Mouse (Mus musculus) ES-E14 (cell line): Measurements from ENCODE around the gene Ptprk. TPM values are rescaled to one million over a fixed set of nuclear protein-coding genes. Genes with fewer than 3 reads are reported as not detected.

Source experiments
- DNase-seq: peaks from one replicate; pipeline ENCODE4 v3.0.0-alpha.2; 2013; ENCODE audit warnings: low read depth, low spot score
- H3K27ac ChIP-seq: 2 replicates; pipeline ENCODE4 v1.5.1; 2012; ENCODE audit warnings: low read depth, mild to moderate bottlenecking, low read length, moderate library complexity, mixed read lengths; ENCODE audit not compliant: poor library complexity, insufficient read depth, severe bottlenecking
- H3K36me3 ChIP-seq: 2 replicates; pipeline ENCODE4 v1.6.1; 2012; ENCODE audit warnings: mild to moderate bottlenecking, low read length, moderate library complexity, mixed read lengths; ENCODE audit not compliant: control insufficient read depth, poor library complexity, insufficient read depth, severe bottlenecking
- H3K4me1 ChIP-seq, 2 experiments: fragments of 150-350 bp in 1 of 2; sonication (generic) in 1 of 2; 2 replicates each; pipeline ENCODE4 v1.6.1; 2012; ENCODE audit warnings: low read length in 2 of 2, mild to moderate bottlenecking in 1 of 2, mixed read lengths in 1 of 2; ENCODE audit not compliant: control insufficient read depth in 2 of 2, insufficient read depth in 2 of 2, poor library complexity in 1 of 2
- H3K4me3 ChIP-seq, 2 experiments: fragments of 150-350 bp in 1 of 2; sonication (generic) in 1 of 2; 2 replicates each; pipeline ENCODE4 v1.5.1; 2012; ENCODE audit warnings: low read length in 2 of 2, low read depth in 1 of 2, mild to moderate bottlenecking in 1 of 2, mixed read lengths in 1 of 2; ENCODE audit not compliant: insufficient read depth in 1 of 2, poor library complexity in 1 of 2, severe bottlenecking in 1 of 2
- H3K9ac ChIP-seq: 2 replicates; pipeline ENCODE4 v1.6.1; 2012; ENCODE audit warnings: low read depth, mild to moderate bottlenecking, low read length, mixed read lengths; ENCODE audit not compliant: poor library complexity, insufficient read depth, severe bottlenecking
- H3K9me3 ChIP-seq: fragments of 150-350 bp; sonication (generic); 2 replicates; pipeline ENCODE4 v1.6.1; 2012; ENCODE audit warnings: low read depth, mild to moderate bottlenecking, low read length; ENCODE audit not compliant: control insufficient read depth, insufficient read depth
- CHD2 ChIP-seq: IDR thresholded peaks from 2 replicates; pipeline ENCODE4 v1.6.1; 2014; ENCODE audit warnings: mild to moderate bottlenecking, low read depth, low read length, inconsistent platforms
- HCFC1 ChIP-seq: IDR thresholded peaks from 2 replicates; pipeline ENCODE4 v1.6.1; 2012; ENCODE audit warnings: low read length, inconsistent platforms, borderline replicate concordance; ENCODE audit not compliant: insufficient read depth
- MAFK ChIP-seq: IDR thresholded peaks from 2 replicates; pipeline ENCODE4 v1.6.1; 2014; ENCODE audit warnings: mild to moderate bottlenecking, low read depth, low read length, inconsistent platforms; ENCODE audit not compliant: insufficient read depth
- ZC3H11A ChIP-seq: IDR thresholded peaks from 2 replicates; pipeline ENCODE4 v1.6.1; 2012; ENCODE audit warnings: low read depth, mild to moderate bottlenecking, inconsistent platforms, low read length, borderline replicate concordance
- ZNF384 ChIP-seq: IDR thresholded peaks from 2 replicates; pipeline ENCODE4 v1.6.1; 2012; ENCODE audit warnings: low read depth, low read length, inconsistent platforms
- in situ Hi-C, 2 experiments: fragments of 600-800 bp; cut with MboI; formaldehyde crosslinking; loops; one replicate each; pipeline ENCODE4 v1.15.1; 2025; ENCODE audit warnings: low sequenced_read_pairs in 2 of 2, inconsistent platforms in 1 of 2; ENCODE audit not compliant: unreplicated experiment in 2 of 2
- total RNA-seq: library from RNA; depleted of rRNA; stranded (reverse); fragments of 300-350 nt; gene quantifications from 2 replicates; pipeline ENCODE4 v1.2.3, GENCODE M21; 2012

Ptprk gene
- total RNA-seq, 1 experiment = 67.0 TPM

DNA sequence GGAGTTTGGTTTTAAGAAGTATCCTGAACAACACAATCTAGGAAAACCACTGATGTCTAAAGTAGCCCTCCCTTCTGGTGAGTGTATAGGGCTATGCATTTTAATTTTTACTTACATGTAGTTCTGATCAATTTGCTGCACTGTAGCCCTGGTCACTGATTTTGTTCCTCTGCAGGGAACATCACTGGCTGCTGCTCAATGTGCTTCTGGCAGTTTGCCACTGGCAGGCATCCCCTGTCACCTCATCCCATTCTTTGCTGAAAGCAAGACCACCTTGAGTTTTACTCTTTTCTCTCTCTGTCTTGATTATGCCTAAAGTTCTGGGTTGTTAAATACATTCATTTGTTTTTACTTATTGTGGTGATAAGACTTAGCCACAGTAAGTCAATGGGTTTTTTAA is 90.1 kb downstream of the Ptprk start:
- no peak overlapping the region for H3K4me3 ChIP-seq
- H3K36me3 ChIP-seq = no peaks in the 10 kb centered on the region
- no peaks in the 10 kb centered on the region for H3K9me3 ChIP-seq
- no peaks in the 10 kb centered on the region for H3K4me1 ChIP-seq
- DNase-seq = no peak
- in situ Hi-C loops = no loop called here
- no peak overlapping the region for H3K9ac ChIP-seq
- no peak for TF ChIP-seq ZC3H11A
- TF ChIP-seq HCFC1 = no peak
- no peak for TF ChIP-seq ZNF384
- no peak for TF ChIP-seq CHD2
- TF ChIP-seq MAFK = no peak
- H3K27ac ChIP-seq = no peak overlapping the region

DNA sequence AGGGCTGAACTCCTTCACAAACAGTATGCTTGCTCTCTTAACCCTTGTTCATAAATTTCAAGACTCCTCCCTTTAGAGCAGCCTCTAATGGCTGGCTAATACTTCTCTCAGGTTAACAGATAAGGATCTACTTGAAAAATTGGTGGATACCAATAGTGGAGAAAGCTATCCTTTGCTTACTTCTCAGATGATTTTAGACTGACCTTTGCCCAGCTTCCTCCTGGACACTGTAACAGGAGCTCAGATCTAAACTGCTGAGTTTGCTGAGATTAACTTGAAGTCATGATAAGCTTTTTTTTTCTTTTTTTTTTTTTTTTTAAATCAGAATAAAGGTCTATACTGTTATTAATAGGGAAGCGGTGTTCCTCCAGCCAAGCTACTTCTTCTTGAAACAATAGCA is 92.0 kb downstream of the Ptprk start:
- Histone ChIP-seq H3K27ac (no peak overlapping the region), H3K9me3 (no peaks in the 10 kb centered on the region), H3K36me3 (no peaks in the 10 kb centered on the region), H3K4me3 (no peak overlapping the region), H3K9ac (no peak overlapping the region), H3K4me1 (no peaks in the 10 kb centered on the region)
- in situ Hi-C loops = no loop called here
- no peak for DNase-seq
- TF ChIP-seq CHD2 (no peak), ZNF384 (no peak), ZC3H11A (no peak), MAFK (no peak), HCFC1 (no peak)

- no peaks in the 10 kb centered on the region for H3K9me3 ChIP-seq
- no peak for TF ChIP-seq MAFK
- TF ChIP-seq ZNF384 = no peak
- TF ChIP-seq HCFC1 = no peak
- no peak for TF ChIP-seq CHD2
- TF ChIP-seq ZC3H11A = no peak
- no peaks in the 10 kb centered on the region for H3K4me1 ChIP-seq
- no peak overlapping the region for H3K9ac ChIP-seq
- no peak overlapping the region for H3K27ac ChIP-seq
- in situ Hi-C loops = no loop called here
- no peak for DNase-seq
- no peaks in the 10 kb centered on the region for H3K36me3 ChIP-seq
- H3K4me3 ChIP-seq = no peak overlapping the region
Observed at GRCm38 (mm10) chr10:28167097-28167496, 92.5 kb downstream of the Ptprk start.

GRCm38 (mm10) chr10:28171196-28171595 is 96.6 kb downstream of the Ptprk start:
- H3K4me3 ChIP-seq = no peak overlapping the region
- peaks cover 0 to 2% of the 10 kb centered on the region in 2 experiments; a peak in 1 of 4 replicates for H3K4me1 ChIP-seq
- in situ Hi-C loops = no loop called here
- H3K9me3 ChIP-seq = no peaks in the 10 kb centered on the region
- H3K9ac ChIP-seq = no peak overlapping the region
- H3K27ac ChIP-seq = no peak overlapping the region
- no peak for DNase-seq
- TF ChIP-seq ZC3H11A (no peak), CHD2 (no peak), HCFC1 (no peak), MAFK (no peak), ZNF384 (no peak)
- no peaks in the 10 kb centered on the region for H3K36me3 ChIP-seq

DNA sequence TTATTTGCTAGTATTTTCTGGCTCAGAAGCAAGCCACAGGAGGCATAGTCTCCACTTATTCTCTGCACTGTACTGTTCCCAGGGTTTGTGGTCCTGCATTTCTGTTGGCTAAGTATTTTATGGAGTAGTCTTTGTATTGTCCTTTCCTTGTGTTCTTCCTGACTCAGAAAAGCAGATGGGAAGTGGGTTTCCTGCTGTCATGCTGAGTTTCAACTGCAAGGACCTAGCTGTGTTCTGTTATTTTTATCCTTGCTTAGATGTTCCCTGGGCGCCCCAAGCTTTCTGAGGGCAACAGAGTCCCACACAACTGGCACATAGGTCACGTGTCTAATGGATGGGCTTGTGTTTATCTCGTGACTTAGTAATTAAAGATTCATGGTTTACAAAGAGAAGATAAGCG is 104.3 kb downstream of the Ptprk start:
- no peak overlapping the region for H3K27ac ChIP-seq
- H3K4me1 ChIP-seq = peaks cover 0 to 6% of the 10 kb centered on the region in 2 experiments; a peak in 2 of 4 replicates
- H3K9ac ChIP-seq = no peak overlapping the region
- in situ Hi-C loops = no loop called here
- no peak overlapping the region for H3K4me3 ChIP-seq
- H3K9me3 ChIP-seq = no peaks in the 10 kb centered on the region
- no peak for DNase-seq
- no peak for TF ChIP-seq ZC3H11A
- TF ChIP-seq ZNF384 = no peak
- no peak for TF ChIP-seq MAFK
- no peaks in the 10 kb centered on the region for H3K36me3 ChIP-seq
